Mouse (Mus musculus) embryonic fibroblast, embryonic 13.5 days (primary cell): ENCODE measurements around the gene Zp1.

Source experiments
- CTCF ChIP-seq: IDR thresholded peaks from 2 replicates; pipeline ENCODE4 v1.5.1; 2011; ENCODE audit warnings: mild to moderate bottlenecking, control low read depth, low read length, moderate library complexity, borderline replicate concordance; ENCODE audit not compliant: insufficient read depth
- POLR2A ChIP-seq: IDR thresholded peaks from 2 replicates; pipeline ENCODE4 v1.6.1; 2011; ENCODE audit warnings: low read depth, mild to moderate bottlenecking, control low read depth, low read length, moderate library complexity

DNA sequence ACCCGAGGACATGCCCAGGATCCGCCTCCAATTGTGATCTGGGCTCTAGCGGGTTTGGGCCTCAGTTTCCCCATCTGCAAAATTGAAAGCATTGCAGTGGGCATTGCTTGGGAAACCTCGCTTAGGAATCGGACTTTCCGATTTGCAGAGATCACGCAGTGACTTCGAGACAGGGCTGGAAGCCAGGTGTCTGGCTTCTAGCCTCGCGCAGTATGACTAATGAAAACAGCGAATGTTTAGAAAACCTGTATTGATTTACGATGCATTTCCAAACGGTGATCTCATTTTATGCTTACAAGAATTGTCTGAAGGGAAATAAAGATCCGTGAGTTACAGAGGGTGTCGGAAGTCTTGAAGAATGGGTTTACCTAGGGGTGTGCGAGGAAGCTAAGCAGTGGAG lies 24.7 kb downstream of the Zp1 start:
- TF ChIP-seq CTCF = no peak
- TF ChIP-seq POLR2A = no peak
